Mouse (Mus musculus): ENCODE results near the gene Wbp11.

Gene Wbp11

DNA sequence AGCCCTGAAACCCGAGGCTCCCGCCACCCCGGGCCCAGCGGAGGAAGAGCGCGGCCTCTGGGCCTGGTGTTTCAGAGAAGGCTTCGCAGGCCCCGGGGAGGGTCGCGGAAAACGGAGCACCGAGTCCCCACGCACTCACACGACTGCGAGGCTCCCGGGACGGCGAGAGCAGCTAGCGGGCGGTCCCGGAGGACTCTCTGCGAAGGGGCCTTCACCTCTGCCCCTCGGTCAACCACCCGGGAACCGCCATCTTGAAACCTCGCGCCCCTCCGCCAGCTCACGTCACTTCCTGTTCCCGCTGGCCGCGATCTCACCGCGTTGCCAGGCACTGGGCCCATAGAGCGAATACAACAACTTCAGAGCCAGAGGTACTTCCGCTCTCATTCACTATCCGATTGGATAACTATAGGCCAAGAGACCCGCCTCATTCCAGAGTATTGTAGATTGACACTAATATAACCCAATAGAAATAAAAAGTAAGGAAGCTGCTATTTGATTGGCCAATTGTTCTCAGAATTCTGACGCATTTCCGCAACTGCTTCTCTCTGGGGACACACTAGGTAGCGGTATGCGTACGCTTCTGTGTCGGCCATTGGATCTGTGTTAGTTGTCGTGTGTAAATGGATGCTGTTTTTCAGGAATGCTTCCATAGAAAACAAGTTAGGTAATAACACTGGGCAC, at the start of gene Wbp11:
Gene Wbp11 (minus strand): TSS at position 353 of the 681 bp plus-strand sequence.
- in situ Hi-C loops (cut with MboI, MseI) = no loop called here

DNA sequence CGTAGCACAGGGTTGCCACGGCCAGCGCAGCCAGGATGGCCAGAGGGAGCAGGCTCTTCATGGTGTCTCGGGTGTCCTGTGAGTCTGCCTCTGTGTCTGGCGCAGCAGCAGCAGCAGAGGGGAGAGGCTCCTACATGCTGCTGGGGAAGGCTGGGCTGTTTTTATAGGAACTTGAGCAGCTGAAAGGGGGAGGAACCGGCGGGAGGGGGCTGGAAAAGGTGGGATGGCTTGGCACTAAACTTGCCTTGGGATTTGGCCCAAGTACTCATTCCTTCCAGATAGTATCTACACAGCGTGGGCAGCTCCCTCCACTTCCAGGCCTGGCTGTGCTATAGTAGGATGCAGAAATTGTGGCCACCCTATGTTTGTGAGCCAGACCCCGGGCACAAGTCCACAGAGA, 47.6 kb upstream of the Wbp11 start, which contains the start of gene Mgp:
Gene Mgp (minus strand): TSS at position 154 of the 400 bp plus-strand sequence.
- in situ Hi-C loops (cut with MboI, MseI) = no loop called here

DNA sequence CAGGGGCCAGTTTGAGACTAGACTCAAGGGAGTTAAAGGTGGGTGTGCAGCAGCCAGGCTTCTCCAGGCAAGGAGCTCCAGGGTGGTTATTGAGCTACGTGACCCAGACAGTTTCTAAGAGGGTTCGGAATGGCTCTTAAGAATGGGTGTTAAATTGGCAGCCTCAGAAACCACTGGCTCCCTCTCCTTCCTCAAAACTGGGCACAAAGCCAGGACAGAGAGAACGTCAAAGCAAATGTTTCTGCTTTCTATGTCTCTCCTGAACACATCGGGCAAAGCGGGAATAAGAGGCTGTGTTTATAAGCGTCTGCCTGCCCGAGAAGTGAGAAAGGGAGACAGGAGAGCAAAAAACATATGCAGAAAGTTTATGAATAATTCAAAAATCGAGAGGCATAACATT, 46.6 kb upstream of the Wbp11 start:
- in situ Hi-C loops (cut with MboI, MseI) = no loop called here

DNA sequence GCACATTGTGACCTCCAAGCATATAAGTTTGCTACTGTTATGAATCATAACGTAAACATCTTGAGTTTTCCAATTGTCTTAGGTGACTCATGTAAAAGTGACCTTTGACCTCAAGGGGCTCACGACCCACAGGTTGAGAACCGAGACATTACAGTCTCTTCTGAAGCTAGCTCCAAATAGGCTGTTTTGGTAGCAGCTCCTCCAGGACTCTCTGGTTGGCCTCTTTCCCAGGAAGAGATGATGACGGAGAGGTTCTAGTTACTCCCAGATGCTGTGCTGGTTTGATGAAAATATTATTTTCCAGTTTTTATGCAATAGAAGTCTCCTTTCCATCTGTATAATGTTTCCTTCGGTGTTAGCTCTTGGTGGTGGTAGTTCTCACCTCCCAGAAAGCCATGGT, 40.9 kb upstream of the Wbp11 start:
- in situ Hi-C loops (cut with MboI, MseI) = no loop called here

GRCm38 (mm10) chr6:136866150-136866549, 38.1 kb upstream of the Wbp11 start:
- in situ Hi-C loops (cut with MboI, MseI) = no loop called here

DNA sequence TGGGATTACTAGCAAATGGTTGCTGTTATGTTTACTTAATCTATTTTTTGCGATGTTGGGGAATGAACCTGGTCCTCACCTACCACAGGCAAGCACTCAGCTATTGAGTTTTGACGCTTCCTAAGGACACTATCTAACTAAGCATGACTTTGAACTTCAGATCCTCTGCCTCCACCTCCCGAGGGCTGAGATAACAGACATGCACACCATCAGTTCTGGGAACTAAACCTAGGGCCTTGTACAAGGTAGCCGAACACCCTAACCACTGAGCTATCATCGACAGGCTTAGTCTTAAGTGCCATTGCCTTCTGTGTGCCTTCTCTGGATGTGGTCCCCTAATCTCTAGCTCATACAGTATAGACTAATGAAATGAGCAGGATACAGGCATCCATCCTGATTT, 37.3 kb upstream of the Wbp11 start:
- in situ Hi-C loops (cut with MboI, MseI) = no loop called here

GRCm38 (mm10) chr6:136861020-136861419, 33.0 kb upstream of the Wbp11 start:
- in situ Hi-C loops (cut with MboI, MseI) = no loop called here

- in situ Hi-C loops (cut with MboI, MseI) = no loop called here
These were observed 30.4 kb upstream of the Wbp11 start for GRCm38 (mm10) chr6:136858420-136858819.

DNA sequence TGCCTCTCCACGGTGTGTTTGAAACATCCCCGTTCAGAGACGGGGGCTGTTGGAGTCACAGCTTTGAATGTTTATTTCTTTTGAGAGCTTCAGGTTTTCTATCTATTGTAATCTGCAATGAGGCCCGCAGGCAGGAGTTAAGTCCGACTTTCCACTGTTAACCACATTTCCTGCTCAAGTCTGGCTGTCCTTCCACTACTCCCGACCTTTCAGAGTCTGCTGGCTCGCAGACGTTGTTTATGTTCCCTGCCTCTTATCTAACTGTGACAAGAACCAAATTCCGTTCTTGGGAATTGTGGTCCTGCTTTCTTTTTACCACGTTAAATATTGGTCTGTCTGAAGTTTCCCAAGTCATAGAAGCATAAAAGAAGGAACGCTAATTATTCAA, 29.8 kb upstream of the Wbp11 start:
- in situ Hi-C loops (cut with MboI, MseI) = no loop called here

DNA sequence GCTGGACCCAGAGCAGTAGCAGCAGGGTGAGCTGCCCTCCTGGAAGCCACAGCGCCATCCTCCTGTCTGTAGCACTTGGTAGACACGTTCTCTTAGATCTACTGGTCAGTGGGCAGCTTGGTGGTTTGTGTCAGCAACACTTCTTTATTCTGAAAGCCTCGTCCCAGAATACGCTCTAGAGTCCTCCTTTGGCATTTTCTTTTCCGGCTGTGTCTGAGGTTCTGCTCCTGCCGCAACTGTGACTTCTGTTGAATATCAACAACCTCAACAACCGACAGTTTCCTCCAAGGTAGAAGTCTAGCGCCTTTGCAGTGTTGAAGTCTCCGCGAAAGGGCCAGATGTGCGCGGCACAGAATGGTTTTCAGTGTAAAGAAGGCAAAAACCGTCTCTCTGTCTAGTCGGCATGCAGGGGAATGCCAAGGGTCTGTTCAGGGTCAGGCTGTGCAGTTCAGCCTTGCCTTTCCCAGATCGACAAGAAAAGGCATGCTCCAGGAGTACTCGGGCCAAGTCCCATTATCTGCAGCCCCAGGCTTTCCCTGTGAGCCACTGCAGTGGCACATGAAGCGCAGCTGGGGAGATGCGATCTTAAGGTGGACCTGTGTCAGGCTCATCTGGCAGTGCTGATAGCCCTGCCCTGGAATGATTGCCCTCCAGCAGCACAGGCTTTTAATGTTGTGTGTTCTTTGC, 29.3 kb upstream of the Wbp11 start, which contains the start of gene Art4:
Gene Art4 (minus strand): TSS at position 548 of the 687 bp plus-strand sequence.
- in situ Hi-C loops (cut with MboI, MseI) = no loop called here

DNA sequence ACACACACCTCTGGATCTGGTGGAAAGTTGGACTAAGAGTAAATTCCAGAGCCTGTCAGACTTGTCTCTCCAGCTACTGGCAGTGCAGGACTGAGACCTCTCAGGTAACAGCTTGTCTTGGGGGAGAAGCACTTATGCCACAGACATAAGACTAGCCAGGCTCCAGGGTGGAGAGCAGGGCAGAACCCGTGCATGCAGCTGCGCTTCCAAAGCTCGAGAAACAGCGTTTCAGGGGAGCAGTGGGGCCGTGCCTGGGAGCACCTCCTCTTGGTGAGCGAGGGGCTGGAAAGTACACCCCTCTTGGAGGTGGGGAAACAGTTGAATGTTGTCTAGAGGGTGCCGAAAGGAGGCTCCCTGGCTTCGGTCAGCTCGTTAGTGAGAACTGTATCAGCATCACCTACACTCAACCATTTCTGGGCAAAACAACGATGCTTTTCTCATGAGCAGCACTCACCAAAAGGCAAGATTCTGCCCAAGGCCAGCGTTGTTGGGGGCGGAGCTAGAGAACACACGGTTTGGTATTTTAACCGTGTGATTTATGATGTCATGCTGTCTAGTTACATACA, 28.1 kb upstream of the Wbp11 start:
- in situ Hi-C loops (cut with MboI, MseI) = no loop called here

GRCm38 (mm10) chr6:136855183-136855582, 27.1 kb upstream of the Wbp11 start:
- in situ Hi-C loops (cut with MboI, MseI) = no loop called here

- in situ Hi-C loops (cut with MboI, MseI) = no loop called here
These were observed 26.3 kb upstream of the Wbp11 start for GRCm38 (mm10) chr6:136854361-136854781.

DNA sequence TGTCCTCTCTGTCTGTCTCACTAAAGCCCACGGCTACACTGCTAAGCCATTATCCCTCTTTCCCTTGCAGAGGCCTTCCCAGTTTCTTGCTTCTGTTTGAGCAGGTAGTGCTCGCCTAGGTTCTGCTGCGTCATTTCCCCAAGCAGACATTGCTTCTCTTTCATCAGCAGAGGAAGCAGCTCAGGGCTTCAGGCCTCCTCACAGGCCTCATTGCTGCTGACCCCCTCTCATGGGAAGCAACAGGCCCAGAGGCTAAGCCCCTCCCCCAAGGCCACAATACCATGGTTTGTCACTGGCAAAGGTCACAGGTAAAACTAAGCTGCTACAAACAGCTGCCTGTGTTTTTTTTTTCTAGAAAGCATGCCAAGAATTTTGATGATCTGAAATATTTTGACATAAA, 24.7 kb upstream of the Wbp11 start:
- in situ Hi-C loops (cut with MboI, MseI) = no loop called here

DNA sequence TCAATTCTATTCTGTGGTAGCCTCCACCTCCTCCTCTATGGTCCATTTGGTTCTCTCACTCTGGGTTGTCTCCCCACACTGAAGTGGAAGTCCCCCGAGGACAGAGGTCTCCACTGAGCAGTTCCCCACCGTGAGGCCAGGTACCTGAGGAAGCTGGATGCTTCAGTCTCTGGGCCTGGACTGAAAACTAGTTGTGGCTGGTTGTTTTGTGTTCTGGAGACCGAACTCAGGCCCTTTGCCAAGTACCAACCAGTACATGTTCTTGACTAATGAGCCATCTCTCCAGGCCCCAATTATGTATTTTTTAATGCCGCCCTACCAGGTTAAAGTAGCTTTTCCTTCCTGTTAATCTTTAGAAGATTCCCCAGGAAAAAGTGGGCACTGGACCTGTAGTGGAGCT, 24.3 kb upstream of the Wbp11 start:
- in situ Hi-C loops (cut with MboI, MseI) = no loop called here

- in situ Hi-C loops (cut with MboI, MseI) = no loop called here
These were observed 22.2 kb upstream of the Wbp11 start for GRCm38 (mm10) chr6:136850267-136850666.

DNA sequence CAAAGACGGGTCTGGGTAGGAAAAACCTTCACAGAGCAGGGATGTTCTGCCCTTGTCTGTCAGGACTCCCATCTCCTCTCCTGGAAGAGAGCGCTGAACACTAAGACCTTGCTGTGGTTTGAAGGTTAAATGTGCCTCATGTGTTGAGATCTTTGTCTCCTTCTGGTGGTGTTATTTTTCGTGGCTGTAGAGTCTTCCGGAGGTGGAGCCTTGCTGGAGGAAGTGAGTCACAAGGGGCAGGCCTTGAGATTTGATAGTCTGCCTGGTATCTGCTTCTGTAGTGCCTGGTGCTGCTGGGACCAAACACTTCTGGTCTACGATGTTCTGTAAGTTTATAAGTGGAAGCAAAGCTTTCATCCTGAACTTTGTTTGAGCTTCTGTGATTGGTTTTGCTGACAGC, 20.9 kb upstream of the Wbp11 start:
- in situ Hi-C loops (cut with MboI, MseI) = loop anchor here (5.0 to 10.0 kb wide), 2 partner anchors 63 to 136 kb away; no protein-coding TSS in a partner anchor

GRCm38 (mm10) chr6:136848399-136848798, 20.4 kb upstream of the Wbp11 start:
- in situ Hi-C loops (cut with MboI, MseI) = loop anchor here (5.0 to 10.0 kb wide), 2 partner anchors 64 to 136 kb away; no protein-coding TSS in a partner anchor

- in situ Hi-C loops (cut with MboI, MseI) = loop anchor here (5.0 to 10.0 kb wide), 2 partner anchors 65 to 137 kb away; no protein-coding TSS in a partner anchor
These were observed 19.8 kb upstream of the Wbp11 start for GRCm38 (mm10) chr6:136847790-136848189.

DNA sequence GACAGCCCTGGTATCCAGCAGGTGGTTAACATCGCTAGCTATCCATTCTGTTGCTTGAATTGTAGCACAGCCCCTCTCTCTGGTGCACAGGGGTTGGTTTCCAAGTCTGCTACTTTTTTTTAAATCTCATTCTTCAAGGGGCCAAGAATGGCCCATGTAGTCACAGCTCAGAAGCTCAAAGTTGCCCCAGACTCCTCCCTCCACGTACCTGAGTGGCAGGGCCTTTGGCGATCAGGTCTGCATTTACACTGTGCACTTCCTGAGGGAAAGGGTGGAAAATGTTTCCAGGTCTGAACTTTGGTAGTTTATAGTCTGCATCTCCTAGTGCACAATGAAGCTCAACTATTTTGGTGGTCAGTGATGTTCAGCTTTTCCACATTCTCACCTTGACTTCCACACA, 19.2 kb upstream of the Wbp11 start:
- in situ Hi-C loops (cut with MboI, MseI) = loop anchor here (5.0 to 10.0 kb wide), 2 partner anchors 65 to 138 kb away; no protein-coding TSS in a partner anchor

DNA sequence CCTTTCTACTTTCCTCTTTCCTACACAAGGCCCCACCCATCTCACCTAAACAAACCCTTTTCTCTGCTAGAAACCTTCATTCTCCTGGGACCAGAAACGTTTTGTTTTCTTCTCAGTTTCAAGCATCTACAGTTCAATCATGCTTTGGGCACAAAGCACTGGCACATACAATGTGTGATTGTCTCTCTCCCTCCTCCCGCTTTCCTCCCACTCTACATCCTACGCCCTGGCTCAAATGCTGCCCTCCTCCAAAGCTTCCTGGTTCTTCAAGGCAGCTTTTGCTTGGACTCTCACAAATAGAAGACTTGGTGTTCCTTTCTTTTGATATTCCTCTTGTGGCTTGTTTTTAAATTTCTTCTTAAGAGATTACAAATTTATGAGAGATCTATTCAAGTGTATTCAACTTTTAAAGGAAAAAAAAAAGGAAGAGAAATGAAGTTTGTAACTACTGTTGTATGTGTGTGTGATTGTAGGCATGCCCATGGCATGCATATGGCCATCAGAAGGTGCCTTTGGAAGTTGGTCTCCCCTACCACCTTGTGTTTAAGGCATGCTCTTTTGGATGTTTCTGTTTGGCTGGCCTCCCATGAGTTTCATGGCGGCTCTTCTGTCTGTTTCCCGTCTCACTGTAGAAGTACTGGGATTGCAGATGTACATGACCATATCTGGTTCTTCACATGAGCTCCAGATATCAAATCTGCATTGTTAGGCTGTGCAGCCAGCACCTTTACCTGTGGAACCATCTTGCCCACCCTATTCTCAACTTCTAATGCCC, 17.9 kb upstream of the Wbp11 start:
- in situ Hi-C loops (cut with MboI, MseI) = loop anchor here (5.0 to 10.0 kb wide), 2 partner anchors 66 to 139 kb away; no protein-coding TSS in a partner anchor

- in situ Hi-C loops (cut with MboI, MseI) = loop anchor here (5.0 to 10.0 kb wide), 2 partner anchors 67 to 140 kb away; no protein-coding TSS in a partner anchor
These were observed 16.9 kb upstream of the Wbp11 start for GRCm38 (mm10) chr6:136844903-136845302.
